Mouse (Mus musculus): ENCODE data around the gene Mob3c.

Mob3c gene

DNA sequence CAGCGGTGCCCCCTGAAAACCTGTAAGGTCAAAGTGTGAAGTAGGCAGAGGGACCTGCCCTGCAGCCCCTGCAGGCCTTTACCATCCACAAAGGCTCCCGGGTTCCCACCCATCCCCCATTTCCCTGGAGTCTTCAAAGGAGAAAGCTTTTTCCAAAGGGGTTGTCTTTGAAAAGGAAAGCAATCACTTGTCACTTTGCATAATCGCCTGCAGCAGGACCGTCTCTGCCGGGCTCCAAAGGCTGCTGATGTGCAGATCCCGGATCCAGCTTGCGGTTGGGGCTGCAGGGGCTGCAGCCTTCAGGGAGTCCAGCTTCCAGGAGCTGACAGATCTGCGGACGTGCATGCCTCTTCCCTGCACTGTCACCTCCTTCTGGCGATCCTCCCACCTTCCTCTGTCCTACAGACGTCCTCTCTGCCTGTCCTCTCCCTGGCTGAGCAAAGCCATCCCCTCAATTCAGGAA, 50.4 kb downstream of the Mob3c start:
- DNase-seq (ENCODE audit: inconsistent age in 2 of 2, low spot score in 1 of 2), result no peak

DNA sequence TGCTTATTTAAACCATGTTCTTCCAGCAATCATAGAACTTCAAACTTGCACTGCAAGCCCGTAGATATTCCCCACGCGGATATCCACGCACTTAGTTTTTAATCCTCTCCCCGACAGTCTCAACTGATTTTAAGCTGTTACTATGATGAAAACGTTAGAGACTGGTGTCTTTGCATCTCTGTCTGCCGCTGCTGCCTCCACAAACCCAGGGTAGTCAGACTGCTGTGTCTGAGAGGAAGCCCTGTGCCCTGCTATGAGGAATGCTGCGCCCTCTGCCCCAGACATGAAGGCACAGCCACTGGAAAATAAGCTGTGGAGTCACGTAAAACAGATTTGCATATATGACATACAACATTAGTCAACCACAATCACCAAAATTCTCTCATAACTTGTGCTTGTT, 50.9 kb downstream of the Mob3c start:
- no peak for DNase-seq (ENCODE audit: inconsistent age in 2 of 2, low spot score in 1 of 2)

DNA sequence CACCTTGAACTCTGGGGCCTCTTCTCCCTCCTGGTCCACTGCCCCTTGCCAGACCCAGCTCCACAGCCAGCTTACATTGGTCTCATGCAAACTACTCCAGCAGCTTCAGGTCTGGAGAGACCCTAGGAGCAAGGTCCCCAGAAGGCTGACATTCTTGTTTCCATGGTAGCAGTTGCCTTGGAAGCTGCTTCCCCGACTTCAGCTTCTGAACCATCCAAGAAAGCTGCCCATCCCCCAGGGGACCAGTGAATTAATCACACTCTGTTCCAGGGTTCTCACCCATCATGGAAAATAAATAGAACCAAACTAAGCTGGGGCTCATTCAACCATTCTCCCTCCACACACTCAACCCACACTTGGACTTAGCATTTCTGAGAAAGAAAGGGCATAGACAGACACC, 53.3 kb downstream of the Mob3c start:
- no peak for DNase-seq (ENCODE audit: inconsistent age in 2 of 2, low spot score in 1 of 2)

DNA sequence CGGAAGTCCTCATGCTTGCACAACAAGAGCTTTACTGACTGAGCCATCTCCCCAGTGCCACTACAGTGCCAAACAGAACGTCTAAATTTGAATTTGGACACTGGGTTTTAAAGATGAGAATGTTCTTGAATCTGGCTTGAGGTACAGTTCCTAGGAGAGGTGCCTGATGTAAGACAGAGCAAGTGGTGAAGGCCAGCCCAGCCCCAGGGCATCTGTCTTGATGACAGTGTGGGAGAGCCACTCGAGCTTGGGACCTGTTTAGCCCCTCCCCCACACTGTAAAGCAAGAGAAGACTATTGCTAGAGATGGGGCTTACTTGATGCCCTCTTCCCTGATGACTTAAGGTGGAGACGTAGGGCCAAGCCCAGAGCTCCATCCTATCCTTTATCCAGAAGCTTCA, 54.3 kb downstream of the Mob3c start:
- DNase-seq (ENCODE audit: inconsistent age in 2 of 2, low spot score in 1 of 2), result no peak

DNA sequence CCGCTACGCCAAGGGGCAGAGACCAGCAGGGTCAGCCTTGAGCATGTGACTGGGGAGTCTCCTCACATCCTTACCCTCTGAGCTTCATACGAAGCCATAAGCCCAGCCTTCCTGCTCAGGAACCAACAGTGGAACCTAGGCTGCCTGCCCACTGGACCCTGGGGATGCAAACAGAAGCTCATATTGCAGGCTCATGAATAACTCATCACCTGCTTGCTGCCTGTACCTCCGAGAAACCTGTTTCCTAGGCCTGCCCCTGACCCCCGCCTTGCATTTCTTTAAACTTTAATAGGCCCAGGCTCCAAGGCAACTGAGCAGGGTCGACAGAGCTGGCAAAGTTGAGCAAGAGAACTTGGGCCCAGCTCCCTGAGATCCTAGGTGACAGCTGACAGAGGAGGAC, 56.1 kb downstream of the Mob3c start, which contains the start of gene Kncn:
Gene Kncn, plus strand, starts transcription at position 379 of the 400 bp plus-strand sequence.
- DNase-seq (ENCODE audit: inconsistent age in 2 of 2, low spot score in 1 of 2), result no peak

All from adrenal gland, adult (tissue).